Mouse (Mus musculus): ENCODE results near the gene Gm2564.
"Not testable (repeated sequence)": the region's sequence is repeated elsewhere in the genome, so short reads cannot be mapped to it uniquely, and the experiment has no call there.

Gm2564 gene

DNA sequence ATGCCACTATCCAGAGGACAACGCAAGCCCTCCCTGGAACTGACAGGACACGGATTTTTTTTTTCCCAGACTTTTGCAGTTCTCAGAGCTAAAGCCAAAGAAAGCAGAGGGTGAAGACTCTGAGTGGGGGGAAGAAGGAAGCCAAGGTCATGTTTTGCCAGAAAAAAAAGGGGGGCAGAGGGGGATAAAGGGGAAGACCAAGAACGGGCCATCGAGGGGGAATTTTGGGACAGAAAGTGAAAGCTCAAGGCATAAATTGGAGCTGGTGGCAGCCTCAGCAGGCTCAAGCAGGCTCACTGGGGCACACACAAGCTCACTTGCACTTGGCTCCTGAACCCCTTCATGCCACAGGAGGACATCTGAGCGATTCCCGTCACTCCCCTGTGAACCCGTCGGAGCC is at the start of gene Gm2564:
Gene Gm2564, plus strand, starts transcription at position 301 of the 400 bp plus-strand sequence.
- not testable (repeated sequence) for DNase-seq (ENCODE audit: low read depth, low spot score)

DNA sequence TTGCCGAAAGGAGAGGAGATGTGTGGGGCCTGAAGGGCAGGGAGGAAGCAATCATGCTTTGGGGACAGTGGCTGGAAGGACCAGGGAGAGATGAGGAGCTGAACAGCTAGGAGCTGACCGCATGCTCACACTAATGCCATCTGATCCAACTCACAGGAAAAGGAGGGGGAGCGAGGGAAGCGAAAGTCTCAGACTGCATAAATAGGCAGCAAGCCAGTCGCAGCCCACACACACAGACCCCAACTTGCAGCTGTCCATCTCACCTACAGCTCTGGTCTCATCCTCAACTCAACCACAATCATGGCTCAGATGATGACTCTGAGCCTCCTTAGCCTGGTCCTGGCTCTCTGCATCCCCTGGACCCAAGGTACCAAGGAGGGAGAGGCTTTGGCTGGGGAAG is 17.6 kb upstream of the Gm2564 start, which contains the start of gene Gm10591:
Gene Gm10591, plus strand, starts transcription at position 301 of the 400 bp plus-strand sequence.
- not testable (repeated sequence) for DNase-seq (ENCODE audit: low read depth, low spot score)

DNA sequence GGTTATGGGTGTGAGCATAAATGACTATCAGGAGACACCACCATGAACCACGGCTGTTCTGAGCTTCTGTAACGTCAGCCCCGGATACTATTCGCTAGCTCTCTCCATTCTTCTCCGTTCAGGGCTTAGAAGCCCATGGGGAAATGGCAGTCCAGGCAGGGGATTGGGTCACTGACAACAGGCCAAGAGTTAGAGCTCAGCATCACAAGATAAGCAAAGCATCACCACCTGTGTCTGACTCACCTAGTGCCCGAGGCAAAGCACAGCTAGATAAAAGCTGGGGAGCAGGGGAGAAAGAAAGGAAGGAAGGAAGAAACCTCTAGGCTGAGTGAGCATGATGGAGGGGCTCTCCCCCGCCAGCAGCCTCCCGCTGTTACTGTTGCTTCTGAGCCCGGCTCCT is 25.4 kb downstream of the Gm2564 start, which contains the start of gene Ccl27b:
Gene Ccl27b, plus strand, starts transcription at position 301 of the 400 bp plus-strand sequence.
- not testable (repeated sequence) for DNase-seq (ENCODE audit: low read depth, low spot score)

DNA sequence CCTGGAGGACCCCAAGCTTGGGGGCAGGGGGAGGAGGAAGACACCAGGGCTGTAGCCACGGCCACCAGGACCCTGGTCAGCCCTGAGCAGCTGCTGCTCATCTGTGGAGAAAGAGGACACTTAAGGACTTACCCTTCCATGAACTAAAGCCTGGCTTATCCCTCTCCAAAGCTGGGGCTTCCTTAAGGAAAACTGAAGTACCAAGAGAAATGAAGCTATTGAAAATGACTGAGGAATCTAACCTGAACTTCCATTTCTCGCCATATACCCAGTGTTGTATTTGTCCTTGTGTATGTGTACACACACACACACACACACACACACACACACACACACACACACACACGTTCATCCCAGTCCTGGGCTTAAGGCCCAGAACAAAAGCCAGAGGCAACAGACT is 32.3 kb downstream of the Gm2564 start, which contains the start of gene Il11ra2:
Gene Il11ra2, minus strand, starts transcription at position 101 of the 400 bp plus-strand sequence.
- DNase-seq (ENCODE audit: low read depth, low spot score) = not testable (repeated sequence)

DNA sequence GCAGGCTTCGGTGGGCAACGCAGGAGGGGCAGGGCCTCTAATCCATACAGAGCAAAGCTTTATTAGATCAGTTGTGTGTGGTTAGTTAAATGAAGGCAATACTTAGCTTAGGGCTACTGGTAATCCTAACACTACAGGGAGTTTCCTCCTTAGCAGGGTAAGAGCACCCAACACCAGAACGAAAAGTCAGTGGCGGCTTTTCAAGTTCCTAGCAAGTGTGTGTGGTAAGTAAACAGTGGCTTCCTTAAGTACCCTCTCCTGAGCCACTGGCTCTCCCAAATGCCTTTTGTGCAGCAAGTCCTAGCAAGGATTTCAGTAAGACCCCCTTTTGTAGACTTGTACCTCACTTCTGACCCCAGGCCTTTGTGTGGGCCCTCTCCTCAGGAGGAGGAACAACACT is 45.9 kb downstream of the Gm2564 start:
- not testable (repeated sequence) for DNase-seq (ENCODE audit: low read depth, low spot score)

DNA sequence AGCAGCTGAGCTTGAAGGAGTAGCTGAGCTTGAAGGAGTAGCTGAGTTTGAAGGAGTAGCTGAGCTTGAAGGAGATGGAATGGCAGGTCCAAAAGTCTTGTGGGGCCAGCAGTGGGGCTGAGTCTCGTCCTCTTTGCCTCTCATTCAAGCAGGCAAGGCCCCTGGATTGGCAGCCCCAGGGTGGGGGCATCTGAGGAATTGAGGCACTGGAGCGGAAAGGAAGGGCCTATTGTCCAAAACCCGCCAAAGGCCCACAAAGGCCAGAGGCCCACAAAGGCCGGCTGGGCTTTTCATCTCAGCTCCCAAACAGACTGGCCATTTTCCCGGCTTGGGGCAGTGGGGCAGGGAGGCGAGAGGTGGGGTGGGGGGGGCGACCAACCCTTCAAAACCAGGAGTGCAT is 49.8 kb downstream of the Gm2564 start:
- not testable (repeated sequence) for DNase-seq (ENCODE audit: low read depth, low spot score)

DNA sequence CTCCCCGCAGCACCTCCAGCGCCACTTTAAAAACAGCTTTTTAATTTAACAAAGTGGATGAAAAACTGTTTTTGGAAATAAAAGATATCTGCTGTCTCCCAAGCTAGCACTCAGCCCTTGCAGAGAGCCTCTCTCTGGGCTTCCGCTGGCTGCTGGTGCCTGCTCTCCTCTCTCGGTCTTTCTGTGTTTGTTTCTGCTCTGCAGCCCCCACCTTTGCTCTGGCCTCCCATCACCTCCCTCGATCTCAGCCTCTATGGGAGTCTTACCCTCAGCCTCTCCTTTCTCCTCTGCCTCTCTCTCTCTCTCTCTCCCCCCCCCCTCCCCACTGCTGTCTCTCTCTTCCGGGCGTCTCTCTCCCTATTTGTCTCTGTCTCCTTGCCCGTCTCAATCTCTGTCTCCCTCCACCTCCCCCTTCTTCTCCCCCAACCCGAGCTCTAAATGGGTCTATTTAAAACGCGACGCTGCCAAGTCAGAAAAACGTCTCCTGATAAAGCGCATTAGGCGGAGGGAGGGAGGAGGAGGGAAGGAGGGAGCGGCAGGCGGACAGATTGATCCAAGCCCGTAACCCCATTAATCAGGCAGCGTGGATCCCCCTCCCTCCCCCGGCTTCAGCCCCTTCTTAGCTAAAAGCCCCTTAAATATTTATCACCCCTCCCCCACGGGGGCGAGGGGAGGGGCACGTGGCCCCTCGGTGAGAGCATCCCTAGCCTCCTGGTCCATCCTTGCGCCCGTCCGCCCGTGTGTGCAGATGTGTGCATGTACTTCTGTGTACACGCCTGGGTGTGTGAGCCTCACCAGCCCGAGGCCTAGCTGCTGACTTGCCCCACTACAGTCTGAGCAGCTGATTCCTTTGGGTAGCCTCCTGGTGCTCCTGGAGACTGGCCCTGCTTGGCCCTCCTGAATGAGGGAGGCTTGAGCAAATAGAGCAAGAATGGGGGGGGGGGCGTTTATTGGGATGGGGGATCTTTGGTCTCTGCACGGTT is 51.1 kb downstream of the Gm2564 start:
- not testable (repeated sequence) for DNase-seq (ENCODE audit: low read depth, low spot score)

Measured in R1 (cell line).